Comparison of ENCODE assay signal across 10 mouse cellular contexts in genomic region chr6:94646902-94647301, GRCm38 (mm10). TPM values are rescaled to one million over a fixed set of nuclear protein-coding genes. Genes with fewer than 3 reads are reported as not detected.
DNase-seq lines count a peak whose midpoint lies in the region; ATAC-seq lines count a peak whose summit lies in the region.
"Had no signal": no experiment of that assay in that cellular context is flagged by ENCODE, and none has a peak within 500 bp of the region (broad histone marks: within the 10 kb centered on the region; RNA-seq: fewer than 3 reads in every experiment).

No protein-coding gene starts in this region.

- DNase-seq in forebrain, embryonic 10.5 days (ENCODE audit: extremely low spot score, low spot score) = no peak
- DNase-seq in forebrain, embryonic 11.5 days (ENCODE audit: low spot score) = no peak
- no peak for DNase-seq in kidney, adult 11 months
- no peak for DNase-seq in adipocyte (ENCODE audit: low spot score)
- DNase-seq: cerebellum, adult 8-10 months had no signal

- peaks cover 59% of the 10 kb centered on the region for H3K36me3 ChIP-seq in forebrain, embryonic 10.5 days (replicated peaks)
- H3K36me3 ChIP-seq in forebrain, embryonic 11.5 days (ENCODE audit: control insufficient read depth, insufficient read depth, low read length) = no peaks in the 10 kb centered on the region
- H3K36me3 ChIP-seq in kidney, embryonic 15.5 days = no peaks in the 10 kb centered on the region
- 0 out of 2 replicates have a peak, but pooled peaks cover 3% of the 10 kb centered on the region for H3K36me3 ChIP-seq in embryonic facial prominence, embryonic 12.5 days
- peaks cover 6% of the 10 kb centered on the region; the same call in 1 of the 2 replicates for H3K36me3 ChIP-seq in limb, embryonic 12.5 days
- H3K36me3 ChIP-seq: liver, embryonic 15.5 days had no signal

- no peak for ATAC-seq in forebrain, embryonic 11.5 days (replicated peaks; ENCODE audit: low FRiP score)
- ATAC-seq in kidney, embryonic 15.5 days (replicated peaks; ENCODE audit: low FRiP score) = no peak
- no peak for ATAC-seq in embryonic facial prominence, embryonic 12.5 days (ENCODE audit: insufficient number of reproducible peaks, insufficient read depth, low FRiP score, low TSS enrichment)
- no peak for ATAC-seq in limb, embryonic 12.5 days (ENCODE audit: insufficient number of reproducible peaks, insufficient read depth, low FRiP score, low TSS enrichment, low read depth)
- no peak for ATAC-seq in inflammation-experienced regulatory T-cells, adult 6 months

- no peaks in the 10 kb centered on the region for H3K9me3 ChIP-seq in forebrain, embryonic 10.5 days
- no peaks in the 10 kb centered on the region for H3K9me3 ChIP-seq in forebrain, embryonic 11.5 days (ENCODE audit: control insufficient read depth, low read length)
- H3K9me3 ChIP-seq in kidney, embryonic 15.5 days (replicated peaks) = no peaks in the 10 kb centered on the region
- H3K9me3 ChIP-seq in embryonic facial prominence, embryonic 12.5 days = no peaks in the 10 kb centered on the region
- H3K9me3 ChIP-seq in limb, embryonic 12.5 days = no peaks in the 10 kb centered on the region
- H3K9me3 ChIP-seq: liver, embryonic 15.5 days had no signal

- no peak overlapping the region for H3K4me3 ChIP-seq in forebrain, embryonic 10.5 days
- H3K4me3 ChIP-seq in forebrain, embryonic 11.5 days (ENCODE audit: low read depth, low read length) = no peak overlapping the region
- H3K4me3 ChIP-seq in kidney, embryonic 15.5 days (replicated peaks) = no peak overlapping the region
- H3K4me3 ChIP-seq in embryonic facial prominence, embryonic 12.5 days = no peak overlapping the region
- H3K4me3 ChIP-seq in limb, embryonic 12.5 days (replicated peaks) = no peak overlapping the region
- H3K4me3 ChIP-seq: liver, embryonic 15.5 days had no signal

- peak overlapping the region; percentile 58; the same call in 1 of the 2 replicates for H3K27ac ChIP-seq in forebrain, embryonic 10.5 days
- H3K27ac ChIP-seq in forebrain, embryonic 11.5 days (ENCODE audit: low read depth, low read length) = no peak overlapping the region
- H3K27ac ChIP-seq in kidney, embryonic 15.5 days = 0 out of 2 replicates have a peak overlapping the region, but pooled peaks have one; percentile 88
- peak overlapping the region; percentile 77 for H3K27ac ChIP-seq in embryonic facial prominence, embryonic 12.5 days
- peak overlapping the region; percentile 84; the same call in 1 of the 2 replicates for H3K27ac ChIP-seq in limb, embryonic 12.5 days

- H3K4me1 ChIP-seq in forebrain, embryonic 10.5 days = peaks cover 92% of the 10 kb centered on the region
- H3K4me1 ChIP-seq in forebrain, embryonic 11.5 days (replicated peaks; ENCODE audit: control insufficient read depth, insufficient read depth, low read length) = peaks cover 19% of the 10 kb centered on the region
- peaks cover 61% of the 10 kb centered on the region for H3K4me1 ChIP-seq in kidney, embryonic 15.5 days
- peaks cover 59% of the 10 kb centered on the region for H3K4me1 ChIP-seq in embryonic facial prominence, embryonic 12.5 days
- H3K4me1 ChIP-seq in limb, embryonic 12.5 days (replicated peaks) = peaks cover 81% of the 10 kb centered on the region

- no peak overlapping the region for H3K4me2 ChIP-seq in forebrain, embryonic 11.5 days (ENCODE audit: low read depth, low read length, severe bottlenecking)
- H3K4me2 ChIP-seq in kidney, embryonic 15.5 days = no peak overlapping the region
- H3K4me2 ChIP-seq in embryonic facial prominence, embryonic 12.5 days (replicated peaks) = no peak overlapping the region
- 0 out of 2 replicates have a peak overlapping the region, but pooled peaks have one; percentile 42 for H3K4me2 ChIP-seq in limb, embryonic 12.5 days
- H3K4me2 ChIP-seq: liver, embryonic 15.5 days had no signal

- 76% methylated on average over 6 of the region's 6 CpGs for WGBS in forebrain, embryonic 10.5 days
- 79% methylated on average over 6 of the region's 6 CpGs for WGBS in forebrain, embryonic 11.5 days
- WGBS in kidney, embryonic 15.5 days = 88% methylated on average over 6 of the region's 6 CpGs
- 54% methylated on average over 6 of the region's 6 CpGs for WGBS in embryonic facial prominence, embryonic 12.5 days
- WGBS in limb, embryonic 12.5 days = 55% methylated on average over 6 of the region's 6 CpGs

- H3K27me3 ChIP-seq in forebrain, embryonic 10.5 days (ENCODE audit: poor library complexity, severe bottlenecking) = no peaks in the 10 kb centered on the region
- H3K27me3 ChIP-seq in forebrain, embryonic 11.5 days (ENCODE audit: control insufficient read depth, insufficient read depth, low read length) = no peaks in the 10 kb centered on the region
- H3K27me3 ChIP-seq in kidney, embryonic 15.5 days = no peaks in the 10 kb centered on the region
- no peaks in the 10 kb centered on the region for H3K27me3 ChIP-seq in embryonic facial prominence, embryonic 12.5 days
- 0 out of 2 replicates have a peak, but pooled peaks cover 2% of the 10 kb centered on the region for H3K27me3 ChIP-seq in limb, embryonic 12.5 days
- H3K27me3 ChIP-seq: liver, embryonic 15.5 days had no signal

- no peak overlapping the region for H3K9ac ChIP-seq in forebrain, embryonic 11.5 days (ENCODE audit: low read length)
- H3K9ac ChIP-seq in kidney, embryonic 15.5 days = no peak overlapping the region
- H3K9ac ChIP-seq in embryonic facial prominence, embryonic 12.5 days = no peak overlapping the region
- H3K9ac ChIP-seq in limb, embryonic 12.5 days (replicated peaks) = no peak overlapping the region
- H3K9ac ChIP-seq: liver, embryonic 15.5 days had no signal

RNA-seq across cellular contexts. Expression of gene Lrig1, which starts 53.1 kb away (rescaled TPM):
- 18.8 and 20.6 TPM in 2 replicates for polyA plus RNA-seq in forebrain, embryonic 10.5 days (2016; fragmentation: Nextera tagmentation; extraction: Ambion mirVana)
- 21.7 and 25.2 TPM in 2 replicates for polyA plus RNA-seq in forebrain, embryonic 11.5 days (2014; fragmentation: Nextera tagmentation; extraction: Ambion mirVana)
- polyA plus RNA-seq in kidney, embryonic 15.5 days (2015; fragmentation: Nextera tagmentation; extraction: Ambion mirVana) = 7.3 and 8.1 TPM in 2 replicates
- polyA plus RNA-seq in embryonic facial prominence, embryonic 12.5 days (2016; fragmentation: Nextera tagmentation; extraction: Ambion mirVana) = 20.1 and 23.3 TPM in 2 replicates
- 20.5 and 25.0 TPM in 2 replicates for polyA plus RNA-seq in limb, embryonic 12.5 days (2016; fragmentation: Nextera tagmentation; extraction: Ambion mirVana)
- polyA plus RNA-seq in inflammation-experienced regulatory T-cells, adult 6 months (2017; shearing (Covaris generic)) = 10 to 100 TPM in 2 of 3 experiments, 1 to 10 TPM in 1; 7.4 to 47.9 (median 44.0) TPM
